Mouse (Mus musculus) spleen, adult 2 months (tissue): ENCODE measurements around the gene Lpin2. TPM values are rescaled to one million over a fixed set of nuclear protein-coding genes. Genes with fewer than 3 reads are reported as not detected.

ENCODE experiments used
- DNase-seq, 2 experiments: peaks; one replicate each; pipeline versions ENCODE4 v3.0.0 to v3.0.0-alpha.2; 2012 to 2021; ENCODE audit warnings: low spot score in 2 of 2, low read depth in 1 of 2
- H3K27ac ChIP-seq: fragments of 200-500 bp; 2 replicates; pipeline ENCODE4 v1.5.1; 2012; ENCODE audit warnings: low read length, inconsistent platforms; ENCODE audit not compliant: insufficient read depth
- H3K27me3 ChIP-seq: fragments of 200-500 bp; 2 replicates; pipeline ENCODE4 v1.6.1; 2012; ENCODE audit warnings: mild to moderate bottlenecking, moderate library complexity, low read length, inconsistent platforms; ENCODE audit not compliant: control insufficient read depth, insufficient read depth
- H3K36me3 ChIP-seq: fragments of 200-500 bp; 2 replicates; pipeline ENCODE4 v1.6.1; 2012; ENCODE audit warnings: mild to moderate bottlenecking, low read length, inconsistent platforms; ENCODE audit not compliant: control insufficient read depth, insufficient read depth
- H3K4me1 ChIP-seq: fragments of 200-500 bp; 2 replicates; pipeline ENCODE4 v1.6.1; 2011; ENCODE audit warnings: inconsistent platforms; ENCODE audit not compliant: control insufficient read depth, insufficient read depth, insufficient read length
- H3K4me3 ChIP-seq: fragments of 200-500 bp; 2 replicates; pipeline ENCODE4 v1.5.1; 2011; ENCODE audit warnings: mild to moderate bottlenecking, inconsistent platforms; ENCODE audit not compliant: insufficient read depth, insufficient read length; ENCODE audit errors: extremely low read depth
- CTCF ChIP-seq: fragments of 200-500 bp; IDR thresholded peaks from 2 replicates; pipeline ENCODE4 v1.5.1; 2011; ENCODE audit warnings: mild to moderate bottlenecking, inconsistent platforms; ENCODE audit not compliant: insufficient read depth, insufficient read length, insufficient replicate concordance; ENCODE audit errors: extremely low read depth
- POLR2A ChIP-seq: fragments of 200-500 bp; IDR thresholded peaks from 2 replicates; pipeline ENCODE4 v1.6.1; 2011; ENCODE audit warnings: low read depth, low read length, inconsistent platforms
- WGBS: fragments of 180-500 bp; shearing (Covaris S2); methylation state at CpG from one replicate; pipeline ENCODE4 v1.1.7; 2018; 5-methylcytosine and 5-hydroxymethylcytosine counted together
- polyA plus RNA-seq: library from polyadenylated mRNA; depleted of rRNA; stranded (reverse); fragments of >200 nt; gene quantifications from 2 replicates; pipeline ENCODE4 v1.2.3, GENCODE M21; 2012

The Lpin2 gene
- polyA plus RNA-seq, 1 experiment = 13.4 TPM

- H3K27ac ChIP-seq = no peak overlapping the region
- TF ChIP-seq POLR2A (no peak), CTCF (no peak)
- H3K4me1 ChIP-seq = peaks cover 18% of the 10 kb centered on the region
- H3K27me3 ChIP-seq = no peaks in the 10 kb centered on the region
- no peaks in the 10 kb centered on the region for H3K36me3 ChIP-seq
- no peak for DNase-seq
- H3K4me3 ChIP-seq = no peak overlapping the region
- 88% methylated on average over 2 of the region's 2 CpGs for WGBS
These were observed 33.9 kb downstream of the Lpin2 start for GRCm38 (mm10) chr17:71216263-71216662.

GRCm38 (mm10) chr17:71217111-71217685, 34.8 kb downstream of the Lpin2 start:
- WGBS = 94% methylated on average over 5 of the region's 5 CpGs
- Histone ChIP-seq H3K27ac (no peak overlapping the region), H3K4me1 (peaks cover 16% of the 10 kb centered on the region), H3K27me3 (no peaks in the 10 kb centered on the region), H3K36me3 (no peaks in the 10 kb centered on the region), H3K4me3 (no peak overlapping the region)
- TF ChIP-seq CTCF = no peak
- no peak for TF ChIP-seq POLR2A
- DNase-seq = no peak

- 0 out of 2 replicates have a peak, but pooled peaks cover 1% of the 10 kb centered on the region for H3K36me3 ChIP-seq
- 72% methylated on average over 3 of the region's 3 CpGs for WGBS
- DNase-seq = no peak
- H3K4me3 ChIP-seq = no peak overlapping the region
- H3K27me3 ChIP-seq = no peaks in the 10 kb centered on the region
- no peak overlapping the region for H3K27ac ChIP-seq
- H3K4me1 ChIP-seq = peaks cover 16% of the 10 kb centered on the region
- no peak for TF ChIP-seq POLR2A
- no peak for TF ChIP-seq CTCF
These were observed 39.0 kb downstream of the Lpin2 start for GRCm38 (mm10) chr17:71221383-71221782.

GRCm38 (mm10) chr17:71223676-71224075, 41.3 kb downstream of the Lpin2 start:
- peak in 1 of 2 experiments; percentile 8 for DNase-seq
- TF ChIP-seq POLR2A (no peak), CTCF (no peak)
- H3K36me3 ChIP-seq = peaks cover 5% of the 10 kb centered on the region; the same call in 1 of the 2 replicates
- no peak overlapping the region for H3K27ac ChIP-seq
- H3K27me3 ChIP-seq = no peaks in the 10 kb centered on the region
- peaks cover 15% of the 10 kb centered on the region for H3K4me1 ChIP-seq
- WGBS = 45% methylated on average over 5 of the region's 5 CpGs
- H3K4me3 ChIP-seq = no peak overlapping the region

GRCm38 (mm10) chr17:71224521-71224920, 42.2 kb downstream of the Lpin2 start:
- Histone ChIP-seq H3K4me3 (no peak overlapping the region), H3K36me3 (peaks cover 6% of the 10 kb centered on the region), H3K27ac (no peak overlapping the region), H3K27me3 (no peaks in the 10 kb centered on the region), H3K4me1 (peaks cover 15% of the 10 kb centered on the region)
- TF ChIP-seq POLR2A = no peak
- no peak for TF ChIP-seq CTCF
- WGBS = 23% methylated on average over 2 of the region's 2 CpGs
- DNase-seq = peak in 1 of 2 experiments; percentile 45

- TF ChIP-seq CTCF (peak; percentile 26; the same call in 1 of the 2 replicates), POLR2A (no peak)
- H3K4me1 ChIP-seq = peaks cover 15% of the 10 kb centered on the region
- H3K27ac ChIP-seq = no peak overlapping the region
- peak in 1 of 2 experiments; percentile 30 for DNase-seq
- no peaks in the 10 kb centered on the region for H3K27me3 ChIP-seq
- WGBS = 49% methylated on average over 5 of the region's 5 CpGs
- peaks cover 6% of the 10 kb centered on the region for H3K36me3 ChIP-seq
- H3K4me3 ChIP-seq = no peak overlapping the region
These were observed 42.7 kb downstream of the Lpin2 start for GRCm38 (mm10) chr17:71225091-71225490.

- TF ChIP-seq POLR2A (no peak), CTCF (no peak)
- Histone ChIP-seq H3K27ac (no peak overlapping the region), H3K27me3 (no peaks in the 10 kb centered on the region), H3K36me3 (peaks cover 11% of the 10 kb centered on the region), H3K4me3 (no peak overlapping the region), H3K4me1 (peaks cover 13% of the 10 kb centered on the region)
- no peak for DNase-seq
- 93% methylated on average over 9 of the region's 9 CpGs for WGBS
These were observed 45.0 kb downstream of the Lpin2 start for GRCm38 (mm10) chr17:71227128-71227895.
